Mouse (Mus musculus): ENCODE measurements at regions not wholly inside any gene's neighbourhood (a gene's known extent, or its start where the extent isn't known, plus 50 kb on each side); places are given as distances from the start of the nearest gene placed in this dataset.

GRCm38 (mm10) chr8:103463557-103463956 is 637.9 kb upstream of the Cdh5 start:
- H3K4me2 ChIP-seq: no peak overlapping the region
- no peak overlapping the region for H3K27ac ChIP-seq (ENCODE audit: low read depth, low read length)
- peaks cover 13% of the 10 kb centered on the region for H3K4me1 ChIP-seq (ENCODE audit: control insufficient read depth, insufficient read depth, low read length)
- 74% methylated on average over 4 of the region's 4 CpGs for WGBS
- H3K9ac ChIP-seq (ENCODE audit: low read length): no peak overlapping the region
- DNase-seq (ENCODE audit: low spot score, missing footprints) (no peak), ATAC-seq (ENCODE audit: low FRiP score) (no peak)
- no peaks in the 10 kb centered on the region for H3K36me3 ChIP-seq (ENCODE audit: control insufficient read depth, insufficient read depth, low read length)
- H3K27me3 ChIP-seq (ENCODE audit: control insufficient read depth, insufficient read depth, low read length): no peaks in the 10 kb centered on the region; the same call in 1 of the 2 replicates
- no peak overlapping the region for H3K4me3 ChIP-seq (ENCODE audit: low read depth, low read length)
- H3K9me3 ChIP-seq (ENCODE audit: control insufficient read depth, low read length): no peaks in the 10 kb centered on the region; the same call in 1 of the 2 replicates

GRCm38 (mm10) chr8:103464777-103465353 is 636.6 kb upstream of the Cdh5 start:
- no peak overlapping the region for H3K4me3 ChIP-seq (ENCODE audit: low read depth, low read length)
- H3K36me3 ChIP-seq (ENCODE audit: control insufficient read depth, insufficient read depth, low read length): no peaks in the 10 kb centered on the region
- no peak overlapping the region for H3K27ac ChIP-seq (ENCODE audit: low read depth, low read length)
- WGBS: 55% methylated on average over 2 of the region's 2 CpGs
- H3K9ac ChIP-seq (ENCODE audit: low read length): no peak overlapping the region
- DNase-seq (ENCODE audit: low spot score, missing footprints) (peak; percentile 89), ATAC-seq (ENCODE audit: low FRiP score) (peak; percentile 88)
- H3K9me3 ChIP-seq (ENCODE audit: control insufficient read depth, low read length): no peaks in the 10 kb centered on the region
- no peak overlapping the region for H3K4me2 ChIP-seq
- H3K4me1 ChIP-seq (ENCODE audit: control insufficient read depth, insufficient read depth, low read length): peaks cover 13% of the 10 kb centered on the region
- no peaks in the 10 kb centered on the region; the same call in 1 of the 2 replicates for H3K27me3 ChIP-seq (ENCODE audit: control insufficient read depth, insufficient read depth, low read length)

- H3K27ac ChIP-seq (ENCODE audit: low read depth, low read length): no peak overlapping the region
- no peak for DNase-seq (ENCODE audit: low spot score, missing footprints)
Observed at GRCm38 (mm10) chr8:103467536-103468160, 633.8 kb upstream of the Cdh5 start.

GRCm38 (mm10) chr8:103469049-103469448 is 632.4 kb upstream of the Cdh5 start:
- no peak for ATAC-seq (ENCODE audit: low FRiP score)
- Histone ChIP-seq H3K4me2 (no peak overlapping the region), H3K27me3 (ENCODE audit: control insufficient read depth, insufficient read depth, low read length) (no peaks in the 10 kb centered on the region; the same call in 1 of the 2 replicates), H3K9ac (ENCODE audit: low read length) (no peak overlapping the region), H3K36me3 (ENCODE audit: control insufficient read depth, insufficient read depth, low read length) (no peaks in the 10 kb centered on the region), H3K4me1 (ENCODE audit: control insufficient read depth, insufficient read depth, low read length) (peaks cover 13% of the 10 kb centered on the region), H3K4me3 (ENCODE audit: low read depth, low read length) (no peak overlapping the region), H3K27ac (ENCODE audit: low read depth, low read length) (no peak overlapping the region), H3K9me3 (ENCODE audit: control insufficient read depth, low read length) (no peaks in the 10 kb centered on the region)
- no peak for DNase-seq (ENCODE audit: low spot score, missing footprints)
- 82% methylated on average over 1 of the region's 1 CpGs for WGBS

More at GRCm38 (mm10) chr8:103467536-103468160, 633.8 kb upstream of the Cdh5 start:
- Histone ChIP-seq H3K9ac (ENCODE audit: low read length) (no peak overlapping the region), H3K4me1 (ENCODE audit: control insufficient read depth, insufficient read depth, low read length) (peaks cover 13% of the 10 kb centered on the region), H3K9me3 (ENCODE audit: control insufficient read depth, low read length) (no peaks in the 10 kb centered on the region), H3K4me3 (ENCODE audit: low read depth, low read length) (no peak overlapping the region), H3K36me3 (ENCODE audit: control insufficient read depth, insufficient read depth, low read length) (no peaks in the 10 kb centered on the region), H3K4me2 (no peak overlapping the region), H3K27me3 (ENCODE audit: control insufficient read depth, insufficient read depth, low read length) (no peaks in the 10 kb centered on the region; the same call in 1 of the 2 replicates)
- peak; percentile 28; the same call in 1 of the 2 replicates for ATAC-seq (ENCODE audit: low FRiP score)
- 46% methylated on average over 6 of the region's 6 CpGs for WGBS

GRCm38 (mm10) chr8:103470316-103470715 is 631.1 kb upstream of the Cdh5 start:
- Histone ChIP-seq H3K4me3 (ENCODE audit: low read depth, low read length) (no peak overlapping the region), H3K27ac (ENCODE audit: low read depth, low read length) (no peak overlapping the region), H3K9me3 (ENCODE audit: control insufficient read depth, low read length) (no peaks in the 10 kb centered on the region), H3K36me3 (ENCODE audit: control insufficient read depth, insufficient read depth, low read length) (no peaks in the 10 kb centered on the region), H3K4me1 (ENCODE audit: control insufficient read depth, insufficient read depth, low read length) (peaks cover 3% of the 10 kb centered on the region), H3K4me2 (no peak overlapping the region), H3K9ac (ENCODE audit: low read length) (no peak overlapping the region), H3K27me3 (ENCODE audit: control insufficient read depth, insufficient read depth, low read length) (no peaks in the 10 kb centered on the region; the same call in 1 of the 2 replicates)
- 70% methylated on average over 4 of the region's 4 CpGs for WGBS
- ATAC-seq (ENCODE audit: low FRiP score) (no peak), DNase-seq (ENCODE audit: low spot score, missing footprints) (no peak)

GRCm38 (mm10) chr8:103475816-103476797 is 625.3 kb upstream of the Cdh5 start:
- Histone ChIP-seq H3K36me3 (ENCODE audit: control insufficient read depth, insufficient read depth, low read length) (no peaks in the 10 kb centered on the region), H3K4me1 (ENCODE audit: control insufficient read depth, insufficient read depth, low read length) (no peaks in the 10 kb centered on the region), H3K27me3 (ENCODE audit: control insufficient read depth, insufficient read depth, low read length) (no peaks in the 10 kb centered on the region), H3K27ac (ENCODE audit: low read depth, low read length) (no peak overlapping the region), H3K4me2 (no peak overlapping the region), H3K9me3 (ENCODE audit: control insufficient read depth, low read length) (no peaks in the 10 kb centered on the region), H3K4me3 (ENCODE audit: low read depth, low read length) (no peak overlapping the region), H3K9ac (ENCODE audit: low read length) (no peak overlapping the region)
- 83% methylated on average over 12 of the region's 12 CpGs for WGBS
- ATAC-seq (ENCODE audit: low FRiP score) (no peak), DNase-seq (ENCODE audit: low spot score, missing footprints) (no peak)

GRCm38 (mm10) chr8:103482033-103482720 is 619.2 kb upstream of the Cdh5 start:
- Histone ChIP-seq H3K36me3 (ENCODE audit: control insufficient read depth, insufficient read depth, low read length) (no peaks in the 10 kb centered on the region), H3K9me3 (ENCODE audit: control insufficient read depth, low read length) (no peaks in the 10 kb centered on the region), H3K4me3 (ENCODE audit: low read depth, low read length) (no peak overlapping the region), H3K27me3 (ENCODE audit: control insufficient read depth, insufficient read depth, low read length) (no peaks in the 10 kb centered on the region), H3K9ac (ENCODE audit: low read length) (no peak overlapping the region), H3K27ac (ENCODE audit: low read depth, low read length) (no peak overlapping the region), H3K4me2 (no peak overlapping the region), H3K4me1 (ENCODE audit: control insufficient read depth, insufficient read depth, low read length) (peaks cover 6% of the 10 kb centered on the region; the same call in 1 of the 2 replicates)
- WGBS: 21% methylated on average over 6 of the region's 6 CpGs
- peak; percentile 70 for ATAC-seq (ENCODE audit: low FRiP score)
- DNase-seq (ENCODE audit: low spot score, missing footprints): no peak

- ATAC-seq (ENCODE audit: low FRiP score) (no peak), DNase-seq (ENCODE audit: low spot score, missing footprints) (no peak)
- Histone ChIP-seq H3K9ac (ENCODE audit: low read length) (no peak overlapping the region), H3K27me3 (ENCODE audit: control insufficient read depth, insufficient read depth, low read length) (no peaks in the 10 kb centered on the region), H3K27ac (ENCODE audit: low read depth, low read length) (no peak overlapping the region), H3K36me3 (ENCODE audit: control insufficient read depth, insufficient read depth, low read length) (no peaks in the 10 kb centered on the region), H3K4me1 (ENCODE audit: control insufficient read depth, insufficient read depth, low read length) (peaks cover 6% of the 10 kb centered on the region; the same call in 1 of the 2 replicates), H3K4me3 (ENCODE audit: low read depth, low read length) (no peak overlapping the region), H3K9me3 (ENCODE audit: control insufficient read depth, low read length) (no peaks in the 10 kb centered on the region), H3K4me2 (no peak overlapping the region)
- 91% methylated on average over 5 of the region's 5 CpGs for WGBS
Observed at GRCm38 (mm10) chr8:103485441-103485840, 616.0 kb upstream of the Cdh5 start.

All from midbrain, embryonic 11.5 days (tissue).